Mouse (Mus musculus) gastrocnemius, adult 2 months (tissue): ENCODE measurements around the gene Clmp. TPM values are rescaled to one million over a fixed set of nuclear protein-coding genes. Genes with fewer than 3 reads are reported as not detected.
"Not testable (repeated sequence)": the region's sequence is repeated elsewhere in the genome, so short reads cannot be mapped to it uniquely, and the experiment has no call there.

ENCODE experiments used
- DNase-seq: peaks from one replicate; pipeline ENCODE4 v3.0.0; 2022
- H3K27ac ChIP-seq: fragments of 200-600 bp; 2 replicates; pipeline ENCODE4 v1.8.1; 2022; ENCODE audit warnings: mild to moderate bottlenecking
- H3K4me3 ChIP-seq: fragments of 200-600 bp; 2 replicates; pipeline ENCODE4 v1.8.1; 2022; ENCODE audit warnings: mild to moderate bottlenecking, moderate library complexity
- CTCF ChIP-seq: fragments of 200-600 bp; IDR thresholded peaks from 2 replicates; pipeline ENCODE4 v1.8.1; 2022; ENCODE audit warnings: antibody characterized with exemption, mild to moderate bottlenecking, moderate library complexity
- intact Hi-C: fragments of 180-260 bp; cut with DNase I; formaldehyde crosslinking; loops from one replicate; pipeline ENCODE4 v1.15.1; 2025
- total RNA-seq, 2 experiments: library from RNA; stranded (reverse); gene quantifications; 2 replicates each; pipeline ENCODE4 v1.2.3; 2021

Gene Clmp
- total RNA-seq, 2 experiments from 2014 or later = 3.7 to 5.2 TPM

- peak overlapping the region; percentile 13; the same call in 1 of the 2 replicates for H3K27ac ChIP-seq
- DNase-seq = no peak
- TF ChIP-seq CTCF = no peak
- intact Hi-C loops = no loop called here
- H3K4me3 ChIP-seq = no peak overlapping the region
These were observed 109.2 kb downstream of the Clmp start for GRCm38 (mm10) chr9:40794926-40795325.

GRCm38 (mm10) chr9:40795562-40795961 lies 109.8 kb downstream of the Clmp start:
- intact Hi-C loops = no loop called here
- Histone ChIP-seq H3K4me3 (no peak overlapping the region), H3K27ac (peak overlapping the region; percentile 57; the same call in 1 of the 2 replicates)
- DNase-seq = no peak
- no peak for TF ChIP-seq CTCF

- TF ChIP-seq CTCF = no peak
- peak overlapping the region; percentile 57; the same call in 1 of the 2 replicates for H3K27ac ChIP-seq
- H3K4me3 ChIP-seq = no peak overlapping the region
- no peak for DNase-seq
- intact Hi-C loops = no loop called here
These were observed 110.3 kb downstream of the Clmp start for GRCm38 (mm10) chr9:40796054-40796453.

GRCm38 (mm10) chr9:40798247-40798960 lies 112.6 kb downstream of the Clmp start:
- intact Hi-C loops = no loop called here
- Histone ChIP-seq H3K27ac (peak overlapping the region; percentile 100), H3K4me3 (no peak overlapping the region)
- DNase-seq = no peak
- TF ChIP-seq CTCF = no peak

GRCm38 (mm10) chr9:40799112-40799511 lies 113.3 kb downstream of the Clmp start:
- intact Hi-C loops = no loop called here
- no peak for DNase-seq
- H3K4me3 ChIP-seq = peak overlapping the region; percentile 79
- TF ChIP-seq CTCF = no peak
- H3K27ac ChIP-seq = peak overlapping the region; percentile 100

GRCm38 (mm10) chr9:40799837-40800501 lies 114.2 kb downstream of the Clmp start:
- intact Hi-C loops = no loop called here
- Histone ChIP-seq H3K27ac (peak overlapping the region; percentile 100), H3K4me3 (peak overlapping the region; percentile 79)
- TF ChIP-seq CTCF = no peak
- DNase-seq = peak; percentile 86

GRCm38 (mm10) chr9:40800675-40801612 lies 115.2 kb downstream of the Clmp start, which contains the start of gene Hspa8:
TSS of gene Hspa8 (plus strand) at chr9:40800984.
- H3K27ac ChIP-seq = peak within 1 kb of the TSS; percentile 100
- H3K4me3 ChIP-seq = peak within 1 kb of the TSS; percentile 93
- DNase-seq = peak; percentile 100
- TF ChIP-seq CTCF = peak; percentile 45
- intact Hi-C loops = no loop called here

GRCm38 (mm10) chr9:40801614-40802532 lies 116.1 kb downstream of the Clmp start:
- H3K4me3 ChIP-seq = peak overlapping the region; percentile 93
- peak overlapping the region; percentile 100 for H3K27ac ChIP-seq
- intact Hi-C loops = not testable (repeated sequence)
- DNase-seq = peak; percentile 70

GRCm38 (mm10) chr9:40802533-40802875 lies 116.7 kb downstream of the Clmp start:
- H3K27ac ChIP-seq, intact Hi-C loops, DNase-seq: not testable (repeated sequence)
- H3K4me3 ChIP-seq = peak overlapping the region; percentile 93

- peak overlapping the region; percentile 68 for H3K4me3 ChIP-seq
- intact Hi-C loops, DNase-seq, H3K27ac ChIP-seq: not testable (repeated sequence)
These were observed 118.8 kb downstream of the Clmp start for GRCm38 (mm10) chr9:40804576-40804975.

GRCm38 (mm10) chr9:40805263-40805662 lies 119.5 kb downstream of the Clmp start:
- peak; percentile 81 for DNase-seq
- intact Hi-C loops = no loop called here
- Histone ChIP-seq H3K27ac (0 out of 2 replicates have a peak overlapping the region, but pooled peaks have one; percentile 16), H3K4me3 (peak overlapping the region; percentile 68)
- TF ChIP-seq CTCF = peak; percentile 67
